Mouse (Mus musculus) MEL (cell line): ENCODE data around the gene Alox5ap. TPM values are rescaled to one million over a fixed set of nuclear protein-coding genes. Genes with fewer than 3 reads are reported as not detected.

Experiments used
- DNase-seq: peaks from one replicate; pipeline ENCODE4 v3.0.0; 2011; ENCODE audit warnings: low read depth, low spot score
- H3K27ac ChIP-seq: 2 replicates; pipeline ENCODE4 v1.5.1; 2012; ENCODE audit warnings: low read depth, mild to moderate bottlenecking, control low read depth, low read length, moderate library complexity; ENCODE audit not compliant: control insufficient read depth
- H3K27me3 ChIP-seq, 2 experiments: fragments of 150-350 bp in 1 of 2; sonication (generic) in 1 of 2; 2 replicates each; pipeline ENCODE4 v1.6.1; 2012; ENCODE audit warnings: low read length in 2 of 2, mild to moderate bottlenecking in 2 of 2, improper control_type of control experiment in 1 of 2, moderate library complexity in 1 of 2; ENCODE audit not compliant: insufficient read depth in 2 of 2, control insufficient read depth in 1 of 2
- H3K36me3 ChIP-seq, 2 experiments: 2 replicates each; pipeline ENCODE4 v1.6.1; 2012 to 2014; ENCODE audit warnings: low read length in 2 of 2, improper control_type of control experiment in 1 of 2, inconsistent platforms in 1 of 2, mild to moderate bottlenecking in 1 of 2; ENCODE audit not compliant: insufficient read depth in 2 of 2, control insufficient read depth in 1 of 2
- H3K4me1 ChIP-seq, 2 experiments: fragments of 150-350 bp in 1 of 2; sonication (generic) in 1 of 2; 2 replicates each; pipeline ENCODE4 v1.6.1; 2012; ENCODE audit warnings: low read length in 2 of 2, improper control_type of control experiment in 1 of 2, mild to moderate bottlenecking in 1 of 2; ENCODE audit not compliant: insufficient read depth in 2 of 2, control insufficient read depth in 1 of 2
- H3K4me3 ChIP-seq, 2 experiments: fragments of 150-350 bp in 1 of 2; sonication (generic) in 1 of 2; 2 replicates each; pipeline ENCODE4 v1.5.1; 2012; ENCODE audit warnings: low read depth in 2 of 2, low read length in 2 of 2, mild to moderate bottlenecking in 2 of 2, moderate library complexity in 2 of 2, control low read depth in 1 of 2, improper control_type of control experiment in 1 of 2; ENCODE audit not compliant: control insufficient read depth in 1 of 2, insufficient read depth in 1 of 2
- H3K79me2 ChIP-seq: 2 replicates; pipeline ENCODE4 v1.6.1; 2012; ENCODE audit warnings: mild to moderate bottlenecking, low read length, moderate library complexity; ENCODE audit not compliant: control insufficient read depth, poor library complexity, insufficient read depth
- H3K9ac ChIP-seq: 2 replicates; pipeline ENCODE4 v1.6.1; 2012; ENCODE audit warnings: low read depth, mild to moderate bottlenecking, control low read depth, low read length, moderate library complexity; ENCODE audit not compliant: control insufficient read depth, poor library complexity, severe bottlenecking
- H3K9me3 ChIP-seq: fragments of 150-350 bp; sonication (generic); replicated peaks from 2 replicates; pipeline ENCODE4 v1.6.1; 2012; ENCODE audit warnings: mild to moderate bottlenecking, low read length, improper control_type of control experiment, moderate library complexity; ENCODE audit not compliant: insufficient read depth
- CHD2 ChIP-seq: IDR thresholded peaks from 2 replicates; pipeline ENCODE4 v1.6.1; 2011; ENCODE audit warnings: low read length, improper control_type of control experiment
- CTCF ChIP-seq, 3 experiments: IDR thresholded peaks in 2 of 3; conservative IDR thresholded peaks in 1 of 3; 2 replicates each; pipeline ENCODE4 v1.5.1; 2011 to 2012; ENCODE audit warnings: low read length in 3 of 3, low read depth in 2 of 3, mild to moderate bottlenecking in 2 of 3, improper control_type of control experiment in 1 of 3, inconsistent platforms in 1 of 3, mixed read lengths in 1 of 3, moderate library complexity in 1 of 3; ENCODE audit not compliant: control insufficient read depth in 1 of 3, insufficient read depth in 1 of 3, poor library complexity in 1 of 3, severe bottlenecking in 1 of 3
- GATA1 ChIP-seq: IDR thresholded peaks from 2 replicates; pipeline ENCODE4 v1.6.1; 2011; ENCODE audit warnings: low read depth, low read length, improper control_type of control experiment
- HCFC1 ChIP-seq: IDR thresholded peaks from 2 replicates; pipeline ENCODE4 v1.6.1; 2012; ENCODE audit warnings: low read depth, mild to moderate bottlenecking, inconsistent platforms, low read length, improper control_type of control experiment, moderate library complexity
- JUND ChIP-seq: IDR thresholded peaks from 2 replicates; pipeline ENCODE4 v1.6.1; 2011; ENCODE audit warnings: low read depth, mild to moderate bottlenecking, improper control_type of control experiment, low read length
- MAFK ChIP-seq: IDR thresholded peaks from 2 replicates; pipeline ENCODE4 v1.6.1; 2011; ENCODE audit warnings: low read depth, mild to moderate bottlenecking, low read length, improper control_type of control experiment, borderline replicate concordance
- MAX ChIP-seq: IDR thresholded peaks from 2 replicates; pipeline ENCODE4 v1.6.1; 2011; ENCODE audit warnings: low read length, improper control_type of control experiment
- MAZ ChIP-seq: IDR thresholded peaks from 2 replicates; pipeline ENCODE4 v1.6.1; 2012; ENCODE audit warnings: low read depth, mild to moderate bottlenecking, inconsistent platforms, low read length, improper control_type of control experiment
- MXI1 ChIP-seq: IDR thresholded peaks from 2 replicates; pipeline ENCODE4 v1.6.1; 2011; ENCODE audit warnings: mild to moderate bottlenecking, low read depth, low read length, improper control_type of control experiment
- POLR2A ChIP-seq, 2 experiments: IDR thresholded peaks; 2 replicates each; pipeline ENCODE4 v1.6.1; 2011 to 2012; ENCODE audit warnings: low read length in 2 of 2, mild to moderate bottlenecking in 2 of 2, control low read depth in 1 of 2, improper control_type of control experiment in 1 of 2, low read depth in 1 of 2, moderate library complexity in 1 of 2; ENCODE audit not compliant: control insufficient read depth in 1 of 2, insufficient read depth in 1 of 2, poor library complexity in 1 of 2
- POLR2AphosphoS2 ChIP-seq: IDR thresholded peaks from 2 replicates; pipeline ENCODE4 v1.6.1; 2011; ENCODE audit warnings: low read length, improper control_type of control experiment
- SIN3A ChIP-seq: IDR thresholded peaks from 2 replicates; pipeline ENCODE4 v1.6.1; 2012; ENCODE audit warnings: low read length, improper control_type of control experiment, inconsistent platforms
- TBP ChIP-seq: IDR thresholded peaks from 2 replicates; pipeline ENCODE4 v1.8.0; 2011; ENCODE audit warnings: low read depth, low read length, improper control_type of control experiment
- UBTF ChIP-seq: IDR thresholded peaks from 2 replicates; pipeline ENCODE4 v1.6.1; 2012; ENCODE audit warnings: low read depth, mild to moderate bottlenecking, inconsistent platforms, low read length, improper control_type of control experiment, moderate library complexity, borderline replicate concordance; ENCODE audit not compliant: insufficient read depth
- ZKSCAN1 ChIP-seq: IDR thresholded peaks from 2 replicates; pipeline ENCODE4 v1.6.1; 2012; ENCODE audit warnings: low read depth, mild to moderate bottlenecking, inconsistent platforms, low read length, improper control_type of control experiment, moderate library complexity
- polyA plus RNA-seq, 2 experiments: library from polyadenylated mRNA; stranded (reverse) in 1 of 2; unstranded in 1 of 2; fragments of >175 nt in 1 of 2; fragments of >200 nt in 1 of 2; gene quantifications; 2 replicates each; pipeline versions ENCODE4 v1.2.1 to v1.2.4; 2012; ENCODE audit warnings: low replicate concordance in 2 of 2, low read depth in 1 of 2; ENCODE audit not compliant: insufficient read length in 2 of 2, insufficient read depth in 1 of 2, missing spikeins in 1 of 2
- total RNA-seq: library from RNA; depleted of rRNA; stranded (reverse); fragments of 300-350 nt; gene quantifications from 2 replicates; pipeline ENCODE4 v1.2.3, GENCODE M21; 2012

Gene Alox5ap
- total and polyA plus RNA-seq, 3 experiments: 56.4 to 157 TPM; not detected in 1

DNA sequence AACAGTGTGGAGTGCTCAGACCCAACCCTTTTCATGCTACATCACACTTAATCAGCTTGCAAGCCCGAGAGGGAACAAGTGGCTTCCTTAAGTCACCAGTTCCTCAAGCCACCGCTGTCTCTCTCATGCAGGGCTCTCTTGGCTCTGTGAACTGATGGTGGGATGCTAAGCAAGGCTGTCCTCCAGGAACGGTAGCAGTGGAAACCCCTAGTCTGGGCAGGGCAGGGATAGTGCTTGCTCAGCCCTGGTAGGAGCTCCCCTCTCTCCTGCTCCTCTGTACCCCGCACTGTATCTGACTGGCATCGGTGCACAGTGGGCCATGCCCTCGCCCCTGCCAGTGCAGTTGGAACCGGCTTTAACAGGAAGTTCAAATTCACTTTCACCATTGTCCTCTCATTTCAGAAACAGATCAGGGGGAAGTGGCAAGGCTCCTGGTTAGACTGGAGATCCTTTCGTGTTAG lies 2.2 kb downstream of the Alox5ap start:
- no peaks in the 10 kb centered on the region for H3K27me3 ChIP-seq
- H3K4me1 ChIP-seq: peaks cover 9 to 31% of the 10 kb centered on the region in 2 experiments
- peak; percentile 85 for DNase-seq
- peak overlapping the region; percentile 55 for H3K27ac ChIP-seq
- H3K9ac ChIP-seq: peak overlapping the region; percentile 40
- peak overlapping the region; percentile 17 to 32 for H3K4me3 ChIP-seq
- peak in 1 of 2 experiments; percentile 30; a peak in 1 of 4 replicates for TF ChIP-seq POLR2A (IDR thresholded peaks at IDR 0.05; ENCODE audit: control insufficient read depth in 1 of 2, insufficient read depth in 1 of 2, low read depth in 1 of 2, low read length in 2 of 2, poor library complexity in 1 of 2)
- no peak for TF ChIP-seq POLR2AphosphoS2
- peak; percentile 33; the same call in 1 of the 2 replicates for TF ChIP-seq MAX
- TF ChIP-seq ZKSCAN1: no peak
- no peak for TF ChIP-seq CTCF (IDR thresholded peaks at IDR 0.05 in 2 of 3, conservative IDR thresholded peaks at IDR 0.05 in 1 of 3; ENCODE audit: control insufficient read depth in 1 of 3, insufficient read depth in 1 of 3, low read depth in 2 of 3, low read length in 3 of 3, poor library complexity in 1 of 3, severe bottlenecking in 1 of 3)
- no peak for TF ChIP-seq GATA1
- TF ChIP-seq MXI1: peak; percentile 58; the same call in 1 of the 2 replicates
- TF ChIP-seq CHD2: no peak
- TF ChIP-seq SIN3A: peak; percentile 39; the same call in 1 of the 2 replicates
- no peaks in the 10 kb centered on the region for H3K9me3 ChIP-seq
- H3K36me3 ChIP-seq: peaks cover 0 to 16% of the 10 kb centered on the region in 2 experiments; a peak in 2 of 4 replicates
- no peaks in the 10 kb centered on the region for H3K79me2 ChIP-seq

DNA sequence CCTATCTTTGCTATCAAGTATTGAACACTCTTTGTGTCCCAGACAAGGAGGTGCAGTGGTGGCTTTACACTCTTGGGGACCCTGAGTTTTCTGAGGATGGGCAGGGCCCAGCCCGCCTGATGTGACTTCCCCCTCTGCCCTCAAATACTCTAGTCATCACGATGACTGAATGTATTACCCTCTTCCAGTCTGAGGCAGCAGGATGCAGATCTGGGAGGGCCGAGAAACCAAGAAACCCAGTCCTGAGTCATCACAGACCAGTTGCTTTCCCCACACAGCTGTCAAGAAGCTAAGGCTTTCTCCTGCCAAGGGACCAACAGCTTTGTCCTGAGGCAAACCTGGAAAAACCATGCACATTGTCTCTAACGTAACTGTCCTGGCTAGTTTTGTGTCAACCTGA lies 2.9 kb downstream of the Alox5ap start:
- DNase-seq: peak; percentile 70
- H3K27ac ChIP-seq: peak overlapping the region; percentile 55
- peaks cover 9 to 34% of the 10 kb centered on the region in 2 experiments for H3K4me1 ChIP-seq
- H3K79me2 ChIP-seq: no peaks in the 10 kb centered on the region
- peaks cover 0 to 16% of the 10 kb centered on the region in 2 experiments; a peak in 2 of 4 replicates for H3K36me3 ChIP-seq
- H3K9me3 ChIP-seq: no peaks in the 10 kb centered on the region
- H3K9ac ChIP-seq: peak overlapping the region; percentile 40
- H3K4me3 ChIP-seq: peak overlapping the region; percentile 17 to 32
- TF ChIP-seq JUND (0 out of 2 replicates have a peak, but pooled peaks have one; percentile 14), MAZ (peak; percentile 18; the same call in 1 of the 2 replicates), HCFC1 (no peak), MXI1 (no peak), MAFK (no peak), TBP (0 out of 2 replicates have a peak, but pooled peaks have one; percentile 26)
- H3K27me3 ChIP-seq: no peaks in the 10 kb centered on the region

DNA sequence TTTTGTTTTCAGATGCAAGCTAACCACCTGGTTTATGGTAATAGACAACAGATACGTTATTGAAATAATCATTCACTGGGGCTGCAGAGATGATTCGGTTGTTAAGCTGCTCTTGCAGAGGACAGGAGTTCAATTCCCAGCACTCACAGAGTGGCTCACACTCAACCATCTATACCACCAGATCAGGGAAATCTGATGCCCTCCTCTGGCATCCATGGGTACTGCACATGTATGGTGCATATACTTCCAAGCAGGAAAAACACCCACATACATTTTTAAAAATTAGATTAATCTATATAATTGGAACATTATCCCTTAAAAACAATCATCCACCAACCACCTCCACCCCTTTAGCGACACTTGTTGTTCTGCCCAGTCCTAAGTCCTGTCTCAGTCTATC lies 6.7 kb downstream of the Alox5ap start:
- no peak overlapping the region for H3K27ac ChIP-seq
- no peak for TF ChIP-seq UBTF
- peak; percentile 9 to 32 (median 30); a peak in 3 of 6 replicates for TF ChIP-seq CTCF (IDR thresholded peaks at IDR 0.05 in 2 of 3, conservative IDR thresholded peaks at IDR 0.05 in 1 of 3; ENCODE audit: control insufficient read depth in 1 of 3, insufficient read depth in 1 of 3, low read depth in 2 of 3, low read length in 3 of 3, poor library complexity in 1 of 3, severe bottlenecking in 1 of 3)
- TF ChIP-seq, all 39 proteins: peak for 1
- H3K36me3 ChIP-seq: peaks cover 0 to 19% of the 10 kb centered on the region in 2 experiments; a peak in 2 of 4 replicates
- H3K9ac ChIP-seq: no peak overlapping the region
- H3K27me3 ChIP-seq: no peaks in the 10 kb centered on the region
- no peaks in the 10 kb centered on the region for H3K79me2 ChIP-seq
- H3K4me3 ChIP-seq: no peak overlapping the region
- peaks cover 8 to 29% of the 10 kb centered on the region in 2 experiments for H3K4me1 ChIP-seq
- DNase-seq: no peak
- H3K9me3 ChIP-seq: no peaks in the 10 kb centered on the region
